Mouse (Mus musculus) thymus, postnatal 10 days (tissue): Measurements from ENCODE around the gene Retnlg.
"Not testable (repeated sequence)": the region's sequence is repeated elsewhere in the genome, so short reads cannot be mapped to it uniquely, and the experiment has no call there.

Experiments used
- DNase-seq, 2 experiments: peaks; one replicate each; pipeline ENCODE4 v3.0.0; 2021; ENCODE audit warnings: low spot score in 2 of 2

The Retnlg gene

GRCm38 (mm10) chr16:48872321-48872720 lies at the start of gene Retnlg:
Gene Retnlg, plus strand, starts transcription at chr16:48872621.
- DNase-seq, result no peak

- DNase-seq, result no peak
Observed at GRCm38 (mm10) chr16:48826474-48826873, 45.9 kb upstream of the Retnlg start.

GRCm38 (mm10) chr16:48827625-48828024 lies 44.8 kb upstream of the Retnlg start:
- DNase-seq, result no peak

GRCm38 (mm10) chr16:48829060-48829459 lies 43.4 kb upstream of the Retnlg start:
- no peak for DNase-seq

- no peak for DNase-seq
Observed at GRCm38 (mm10) chr16:48832055-48832454, 40.4 kb upstream of the Retnlg start.

GRCm38 (mm10) chr16:48833626-48834025 lies 38.8 kb upstream of the Retnlg start:
- DNase-seq, result not testable (repeated sequence)

GRCm38 (mm10) chr16:48842266-48842665 lies 30.2 kb upstream of the Retnlg start, which contains the start of gene Retnla:
Gene Retnla, plus strand, starts transcription at chr16:48842551.
- no peak for DNase-seq

- DNase-seq, result no peak
Observed at GRCm38 (mm10) chr16:48843671-48844386, 28.6 kb upstream of the Retnlg start.

- DNase-seq, result not testable (repeated sequence)
Observed at GRCm38 (mm10) chr16:48865004-48865403, 7.4 kb upstream of the Retnlg start.

- DNase-seq, result no peak
Observed at GRCm38 (mm10) chr16:48867690-48868089, 4.7 kb upstream of the Retnlg start.

GRCm38 (mm10) chr16:48868663-48869062 lies 3.8 kb upstream of the Retnlg start:
- no peak for DNase-seq

- DNase-seq, result no peak
Observed at GRCm38 (mm10) chr16:48869671-48870070, 2.8 kb upstream of the Retnlg start.

GRCm38 (mm10) chr16:48871754-48872153 lies 667 bp upstream of the Retnlg start:
- DNase-seq, result no peak

- DNase-seq, result no peak
Observed at GRCm38 (mm10) chr16:48890733-48891132, 18.3 kb downstream of the Retnlg start.

GRCm38 (mm10) chr16:48899868-48900267 lies 27.4 kb downstream of the Retnlg start:
- DNase-seq, result no peak

- DNase-seq, result no peak
Observed at GRCm38 (mm10) chr16:48911184-48911583, 38.8 kb downstream of the Retnlg start.

GRCm38 (mm10) chr16:48913206-48913605 lies 40.8 kb downstream of the Retnlg start:
- no peak for DNase-seq

- no peak for DNase-seq
Observed at GRCm38 (mm10) chr16:48923724-48924123, 51.3 kb downstream of the Retnlg start.
